Comparison of ENCODE assay signal across 34 mouse cellular contexts in the genomic region with DNA sequence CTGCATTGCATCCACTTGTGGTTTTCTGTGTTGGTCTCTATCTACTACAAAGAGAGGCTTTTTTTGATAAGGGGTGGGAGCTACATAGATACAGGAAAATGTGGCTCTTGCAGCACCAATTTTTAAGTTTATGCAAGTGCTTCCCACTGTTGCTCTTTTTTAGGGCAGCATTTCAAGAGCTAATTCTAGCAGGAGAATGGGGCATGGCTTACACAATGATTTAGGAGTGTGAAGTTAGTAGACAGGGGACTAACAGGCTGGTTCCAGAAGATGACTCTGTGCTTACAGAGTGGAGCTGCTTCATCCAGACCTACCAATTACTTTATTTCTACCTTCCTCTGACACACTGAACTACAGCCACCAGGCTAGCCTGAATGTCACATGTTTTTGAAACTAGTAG.
"Had no signal": no experiment of that assay in that cellular context is flagged by ENCODE, and none has a peak within 500 bp of the region (broad histone marks: within the 10 kb centered on the region; RNA-seq: fewer than 3 reads in every experiment).

No protein-coding gene starts in this region.

- H3K4me3 ChIP-seq: heart, embryonic 10.5 days; heart, embryonic 12.5 days; heart, embryonic 13.5 days; heart, embryonic 15.5 days; hindbrain, embryonic 10.5 days; hindbrain, embryonic 12.5 days; hindbrain, embryonic 13.5 days; hindbrain, embryonic 15.5 days; intestine, embryonic 15.5 days; kidney, embryonic 15.5 days; layer of hippocampus, adult 2 months had no signal

- ATAC-seq: hindbrain, embryonic 16.5 days; hindbrain, postnatal 0 days; inflammation-experienced regulatory T-cells, adult 6 months; intestine, embryonic 15.5 days; intestine, embryonic 16.5 days; intestine, postnatal 0 days had no signal

- H3K27ac ChIP-seq: heart, embryonic 10.5 days; heart, embryonic 13.5 days; heart, embryonic 15.5 days; hindbrain, embryonic 10.5 days; hindbrain, embryonic 12.5 days; hindbrain, embryonic 13.5 days; hindbrain, embryonic 14.5 days; hindbrain, embryonic 15.5 days; hindbrain, postnatal 0 days; intestine, embryonic 15.5 days; kidney, embryonic 15.5 days; kidney, postnatal 0 days; layer of hippocampus, adult 2 months had no signal

- DNase-seq: heart, postnatal 10 days; heart, postnatal 14 days; heart, postnatal 36 days; heart, postnatal 4 days; kidney, adult 11 months; kidney, adult 18-20 months; kidney, adult 2 months; kidney, adult 8-10 months; kidney, adult 9 months; kidney, postnatal 10 days; kidney, postnatal 14 days; kidney, postnatal 25 days; kidney, postnatal 36 days; kidney, postnatal 4 days; layer of hippocampus, adult 9-11 months; layer of hippocampus, postnatal 36 days had no signal
